Mouse (Mus musculus) embryo, embryonic 11.5 days (tissue): ENCODE data around the gene Btg4.
A peak's percentile ranks its signal among the peaks of the same experiment; 100 is the strongest.
"Not testable (repeated sequence)": the region's sequence is repeated elsewhere in the genome, so short reads cannot be mapped to it uniquely, and the experiment has no call there.

Experiments
- DNase-seq: peaks from one replicate; pipeline ENCODE4 v3.0.0-alpha.2; 2012; ENCODE audit warnings: low read depth, low spot score

The Btg4 gene

GRCm38 (mm10) chr9:51081614-51082013, 20.9 kb downstream of the Btg4 start:
- DNase-seq: no peak

GRCm38 (mm10) chr9:51093697-51094096, 33.0 kb downstream of the Btg4 start:
- DNase-seq: no peak

GRCm38 (mm10) chr9:51096306-51096705, 35.6 kb downstream of the Btg4 start:
- DNase-seq: no peak

GRCm38 (mm10) chr9:51101756-51102425, 41.2 kb downstream of the Btg4 start, which contains the start of gene 4833427G06Rik:
TSS of gene 4833427G06Rik (minus strand) at chr9:51102078.
- DNase-seq: peak; percentile 54

- no peak for DNase-seq
These were observed 42.5 kb downstream of the Btg4 start for GRCm38 (mm10) chr9:51102963-51103807.

GRCm38 (mm10) chr9:51103808-51104514, 43.3 kb downstream of the Btg4 start:
- DNase-seq: no peak

GRCm38 (mm10) chr9:51105751-51106150, 45.0 kb downstream of the Btg4 start:
- DNase-seq: no peak

- no peak for DNase-seq
These were observed 54.1 kb downstream of the Btg4 start for GRCm38 (mm10) chr9:51114767-51115166.

GRCm38 (mm10) chr9:51136985-51137384, 76.3 kb downstream of the Btg4 start:
- no peak for DNase-seq

- DNase-seq: no peak
These were observed 76.7 kb downstream of the Btg4 start for GRCm38 (mm10) chr9:51137432-51137831.

GRCm38 (mm10) chr9:51137836-51138235, 77.1 kb downstream of the Btg4 start:
- DNase-seq: no peak

- no peak for DNase-seq
These were observed 77.6 kb downstream of the Btg4 start for GRCm38 (mm10) chr9:51138301-51138700.

GRCm38 (mm10) chr9:51139401-51139800, 78.7 kb downstream of the Btg4 start:
- DNase-seq: not testable (repeated sequence)

GRCm38 (mm10) chr9:51140711-51141110, 80.0 kb downstream of the Btg4 start:
- DNase-seq: no peak

GRCm38 (mm10) chr9:51143437-51143836, 82.7 kb downstream of the Btg4 start:
- DNase-seq: no peak

- no peak for DNase-seq
These were observed 83.5 kb downstream of the Btg4 start for GRCm38 (mm10) chr9:51144218-51144617.

- no peak for DNase-seq
These were observed 85.8 kb downstream of the Btg4 start for GRCm38 (mm10) chr9:51146496-51146895.

- DNase-seq: no peak
These were observed 86.6 kb downstream of the Btg4 start for GRCm38 (mm10) chr9:51147294-51147693.

- peak; percentile 69 for DNase-seq
These were observed 91.5 kb downstream of the Btg4 start for GRCm38 (mm10) chr9:51152079-51152752.

- peak; percentile 65 for DNase-seq
These were observed 101.2 kb downstream of the Btg4 start for GRCm38 (mm10) chr9:51161771-51162388.

GRCm38 (mm10) chr9:51163989-51164388, 103.3 kb downstream of the Btg4 start:
- no peak for DNase-seq
